Mouse (Mus musculus) lung, adult 2 months (tissue): ENCODE data around the gene Baz1a. TPM values are rescaled to one million over a fixed set of nuclear protein-coding genes. Genes with fewer than 3 reads are reported as not detected.

Experiments
- DNase-seq: peaks from one replicate; pipeline ENCODE4 v3.0.0; 2022
- H3K4me1 ChIP-seq: fragments of 200-500 bp; 2 replicates; pipeline ENCODE4 v1.6.1; 2011; ENCODE audit warnings: low read length; ENCODE audit not compliant: control insufficient read depth, insufficient read depth
- H3K4me3 ChIP-seq: fragments of 200-500 bp; replicated peaks from 2 replicates; pipeline ENCODE3; 2011; ENCODE audit warnings: low read depth, mild to moderate bottlenecking, control low read depth, low read length; ENCODE audit errors: extremely low read depth
- CTCF ChIP-seq: fragments of 200-500 bp; IDR thresholded peaks from 2 replicates; pipeline ENCODE4 v1.5.1; 2011; ENCODE audit warnings: mild to moderate bottlenecking, low read length, control low read depth; ENCODE audit not compliant: insufficient read depth
- POLR2A ChIP-seq: fragments of 200-500 bp; IDR thresholded peaks from 2 replicates; pipeline ENCODE4 v1.6.1; 2011; ENCODE audit warnings: low read depth, mild to moderate bottlenecking, control low read depth, low read length, borderline replicate concordance; ENCODE audit errors: extremely low read depth
- WGBS: fragments of 180-500 bp; shearing (Covaris S2); methylation state at CpG from one replicate; pipeline ENCODE4 v1.1.7; 2018; 5-methylcytosine and 5-hydroxymethylcytosine counted together
- polyA plus RNA-seq: library from polyadenylated mRNA; depleted of rRNA; stranded (reverse); fragments of >200 nt; gene quantifications from 2 replicates; pipeline ENCODE4 v1.2.3, GENCODE M21; 2012; rRNA removed

The Baz1a gene
- 2.7 and 5.5 TPM in 2 replicates for polyA plus RNA-seq

GRCm38 (mm10) chr12:55013626-55014398 is at the start of gene Baz1a:
Gene Baz1a (minus strand): TSS chr12:55014348.
- 84% methylated on average over 6 of the region's 6 CpGs for WGBS
- DNase-seq: no peak
- no peaks in the 10 kb centered on the region for H3K4me1 ChIP-seq
- no peak within 1 kb of the TSS for H3K4me3 ChIP-seq
- TF ChIP-seq CTCF (no peak), POLR2A (no peak)

- Histone ChIP-seq H3K4me1 (no peaks in the 10 kb centered on the region), H3K4me3 (no peak overlapping the region)
- WGBS: 98% methylated on average over 1 of the region's 1 CpGs
- DNase-seq: no peak
- TF ChIP-seq POLR2A (no peak), CTCF (no peak)
These were observed 48.0 kb upstream of the Baz1a start for GRCm38 (mm10) chr12:55062141-55062540.

GRCm38 (mm10) chr12:55061006-55061405 is 46.9 kb upstream of the Baz1a start:
- no peak for TF ChIP-seq POLR2A
- TF ChIP-seq CTCF: no peak
- no peaks in the 10 kb centered on the region for H3K4me1 ChIP-seq
- no peak overlapping the region for H3K4me3 ChIP-seq
- no peak for DNase-seq
- WGBS: 64% methylated on average over 10 of the region's 10 CpGs

GRCm38 (mm10) chr12:55060212-55060898 is 46.2 kb upstream of the Baz1a start:
- no peak overlapping the region for H3K4me3 ChIP-seq
- DNase-seq: no peak
- 58% methylated on average over 6 of the region's 6 CpGs for WGBS
- no peaks in the 10 kb centered on the region for H3K4me1 ChIP-seq
- TF ChIP-seq POLR2A (no peak), CTCF (no peak)

- no peak for TF ChIP-seq POLR2A
- TF ChIP-seq CTCF: no peak
- WGBS: 36% methylated on average over 3 of the region's 3 CpGs
- no peak overlapping the region for H3K4me3 ChIP-seq
- DNase-seq: no peak
- no peaks in the 10 kb centered on the region for H3K4me1 ChIP-seq
These were observed 45.7 kb upstream of the Baz1a start for GRCm38 (mm10) chr12:55059812-55060211.

GRCm38 (mm10) chr12:55058865-55059615 is 44.9 kb upstream of the Baz1a start:
- TF ChIP-seq POLR2A (no peak), CTCF (no peak)
- no peak for DNase-seq
- Histone ChIP-seq H3K4me3 (no peak overlapping the region), H3K4me1 (no peaks in the 10 kb centered on the region)
- WGBS: 59% methylated on average over 6 of the region's 6 CpGs

GRCm38 (mm10) chr12:55056703-55057102 is 42.6 kb upstream of the Baz1a start:
- WGBS: 55% methylated on average over 2 of the region's 2 CpGs
- no peak for DNase-seq
- TF ChIP-seq POLR2A: no peak
- no peak for TF ChIP-seq CTCF
- Histone ChIP-seq H3K4me3 (no peak overlapping the region), H3K4me1 (no peaks in the 10 kb centered on the region)

GRCm38 (mm10) chr12:55054551-55055241 is 40.5 kb upstream of the Baz1a start:
- 69% methylated on average over 2 of the region's 2 CpGs for WGBS
- DNase-seq: no peak
- TF ChIP-seq POLR2A (no peak), CTCF (no peak)
- no peak overlapping the region for H3K4me3 ChIP-seq
- H3K4me1 ChIP-seq: no peaks in the 10 kb centered on the region

GRCm38 (mm10) chr12:55053267-55053666 is 39.1 kb upstream of the Baz1a start:
- TF ChIP-seq POLR2A (no peak), CTCF (no peak)
- no peak overlapping the region for H3K4me3 ChIP-seq
- DNase-seq: no peak
- H3K4me1 ChIP-seq: no peaks in the 10 kb centered on the region
- 92% methylated on average over 7 of the region's 7 CpGs for WGBS
